Mouse (Mus musculus) hindbrain, postnatal 0 days (tissue): ENCODE data around the gene Tcf20. TPM values are rescaled to one million over a fixed set of nuclear protein-coding genes. Genes with fewer than 3 reads are reported as not detected.
"Not testable (repeated sequence)": the region's sequence is repeated elsewhere in the genome, so short reads cannot be mapped to it uniquely, and the experiment has no call there.

ENCODE experiments used
- ATAC-seq: fragments of 200-750 bp; cut with Nextera tagmentation; 2 replicates; pipeline ENCODE4 v1.8.0; 2017; ENCODE audit warnings: mild to moderate bottlenecking, moderate TSS enrichment, moderate library complexity
- DNase-seq: peaks from one replicate; pipeline ENCODE4 v3.0.0-alpha.2; 2015; ENCODE audit warnings: low spot score
- H3K27ac ChIP-seq: fragments of 300-500 bp; sonication (generic); 2 replicates; pipeline ENCODE4 v1.5.1; 2014; ENCODE audit warnings: mild to moderate bottlenecking
- H3K27me3 ChIP-seq: fragments of 300-500 bp; sonication (generic); 2 replicates; pipeline ENCODE4 v1.6.1; 2014; ENCODE audit warnings: low read length, mixed read lengths; ENCODE audit not compliant: insufficient read depth
- H3K36me3 ChIP-seq: fragments of 300-500 bp; sonication (generic); 2 replicates; pipeline ENCODE4 v1.6.1; 2014; ENCODE audit warnings: low read length, mixed read lengths; ENCODE audit not compliant: insufficient read depth
- H3K4me1 ChIP-seq: fragments of 300-500 bp; sonication (generic); 2 replicates; pipeline ENCODE4 v1.6.1; 2014; ENCODE audit warnings: antibody characterized with exemption, low read length, mixed read lengths; ENCODE audit not compliant: insufficient read depth
- H3K4me2 ChIP-seq: fragments of 300-500 bp; sonication (generic); 2 replicates; pipeline ENCODE4 v1.6.1; 2014; ENCODE audit warnings: low read depth, mild to moderate bottlenecking, low read length, moderate library complexity, mixed read lengths
- H3K4me3 ChIP-seq: fragments of 300-500 bp; sonication (generic); 2 replicates; pipeline ENCODE4 v1.5.1; 2014; ENCODE audit warnings: low read length
- H3K9ac ChIP-seq: fragments of 300-500 bp; sonication (generic); replicated peaks from 2 replicates; pipeline ENCODE4 v1.6.1; 2014; ENCODE audit warnings: mild to moderate bottlenecking, low read length, moderate library complexity, mixed read lengths
- H3K9me3 ChIP-seq: fragments of 300-500 bp; sonication (generic); 2 replicates; pipeline ENCODE4 v1.6.1; 2016; ENCODE audit warnings: low read length, mixed read lengths
- CTCF ChIP-seq: IDR thresholded peaks from 2 replicates; pipeline ENCODE4 v1.5.1; 2016; ENCODE audit warnings: antibody characterized with exemption, control low read depth, low read depth
- WGBS: fragments of 180-500 bp; shearing (Covaris S2); extraction: QIAGEN DNeasy Blood & Tissue Kit; methylation state at CpG from one replicate; pipeline ENCODE4 v1.1.7; 2014; 5-methylcytosine and 5-hydroxymethylcytosine counted together
- polyA plus RNA-seq: library from polyadenylated mRNA; unstranded; fragments of >200 nt; fragmentation: Nextera tagmentation; extraction: Ambion mirVana; gene quantifications from 2 replicates; pipeline ENCODE4 v1.2.1, GENCODE M21; 2015
- total RNA-seq: library from RNA; depleted of rRNA; stranded (reverse); fragments of >200 nt; gene quantifications from 2 replicates; pipeline ENCODE4 v1.2.3, GENCODE M21; 2014

The Tcf20 gene
- total and polyA plus RNA-seq, 2 experiments from 2014 or later: 8.6 to 98.3 TPM

DNA sequence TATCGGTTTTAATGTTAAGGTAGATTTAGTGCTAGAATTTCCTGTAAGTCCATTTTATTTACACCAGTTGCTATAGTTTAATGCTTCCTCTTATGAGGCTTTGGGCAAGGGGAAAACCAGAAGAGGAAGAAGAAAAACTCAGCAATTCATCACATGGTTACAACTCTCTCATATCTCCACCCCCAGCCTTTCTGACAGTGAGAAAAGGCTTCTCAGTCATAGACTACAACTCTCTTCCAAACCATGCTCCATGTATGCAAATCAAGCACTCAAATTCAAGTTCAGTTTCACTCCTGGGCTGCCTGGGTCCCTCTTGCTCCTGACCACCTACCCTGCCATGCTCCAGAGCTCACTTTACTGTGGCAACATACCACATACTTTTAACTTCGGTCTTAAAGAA, 99.2 kb downstream of the Tcf20 start:
- H3K9ac ChIP-seq: no peak overlapping the region
- H3K4me3 ChIP-seq: no peak overlapping the region
- H3K9me3 ChIP-seq: no peaks in the 10 kb centered on the region
- WGBS: 88% methylated on average over 2 of the region's 2 CpGs
- H3K36me3 ChIP-seq: no peaks in the 10 kb centered on the region
- no peak for TF ChIP-seq CTCF
- no peak for DNase-seq
- no peak overlapping the region for H3K27ac ChIP-seq
- no peaks in the 10 kb centered on the region for H3K27me3 ChIP-seq
- no peaks in the 10 kb centered on the region for H3K4me1 ChIP-seq
- ATAC-seq: no peak
- no peak overlapping the region for H3K4me2 ChIP-seq

GRCm38 (mm10) chr15:82877309-82877708, 110.4 kb downstream of the Tcf20 start:
- no peaks in the 10 kb centered on the region for H3K36me3 ChIP-seq
- no peaks in the 10 kb centered on the region for H3K9me3 ChIP-seq
- no peak overlapping the region for H3K27ac ChIP-seq
- no peak overlapping the region for H3K4me3 ChIP-seq
- TF ChIP-seq CTCF: no peak
- H3K9ac ChIP-seq: no peak overlapping the region
- H3K4me2 ChIP-seq: no peak overlapping the region
- ATAC-seq: no peak
- H3K27me3 ChIP-seq: no peaks in the 10 kb centered on the region
- no peaks in the 10 kb centered on the region for H3K4me1 ChIP-seq
- no peak for DNase-seq

GRCm38 (mm10) chr15:82876863-82877262, 110.8 kb downstream of the Tcf20 start:
- Histone ChIP-seq H3K4me3 (no peak overlapping the region), H3K27me3 (no peaks in the 10 kb centered on the region), H3K9me3 (no peaks in the 10 kb centered on the region), H3K4me2 (no peak overlapping the region), H3K36me3 (no peaks in the 10 kb centered on the region), H3K27ac (no peak overlapping the region), H3K9ac (no peak overlapping the region), H3K4me1 (no peaks in the 10 kb centered on the region)
- ATAC-seq (no peak), DNase-seq (no peak)
- 90% methylated on average over 2 of the region's 2 CpGs for WGBS
- no peak for TF ChIP-seq CTCF

DNA sequence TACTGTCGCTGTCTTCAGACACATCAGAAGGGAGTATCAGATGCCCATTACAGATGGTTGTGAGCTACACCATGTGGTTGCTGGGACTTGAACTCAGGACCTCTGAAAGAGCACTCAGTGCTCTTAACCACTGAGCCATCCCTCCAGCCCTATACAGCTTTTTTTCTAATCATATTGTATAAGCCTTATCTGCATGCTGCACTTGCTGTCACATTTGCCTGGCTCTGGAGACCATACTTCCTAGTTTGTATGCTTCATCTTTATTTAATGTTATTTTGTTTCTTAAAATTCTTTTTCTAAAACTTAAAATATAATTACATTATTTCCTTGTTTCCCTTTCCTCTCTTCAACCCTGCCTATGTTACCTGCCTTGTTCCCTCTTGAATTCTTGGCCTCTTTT, 115.6 kb downstream of the Tcf20 start:
- no peaks in the 10 kb centered on the region for H3K4me1 ChIP-seq
- H3K36me3 ChIP-seq: no peaks in the 10 kb centered on the region
- 89% methylated on average over 1 of the region's 1 CpGs for WGBS
- ATAC-seq (no peak), DNase-seq (no peak)
- no peaks in the 10 kb centered on the region for H3K9me3 ChIP-seq
- H3K4me3 ChIP-seq: no peak overlapping the region
- no peaks in the 10 kb centered on the region for H3K27me3 ChIP-seq
- no peak overlapping the region for H3K4me2 ChIP-seq
- no peak overlapping the region for H3K27ac ChIP-seq
- TF ChIP-seq CTCF: no peak
- no peak overlapping the region for H3K9ac ChIP-seq

DNA sequence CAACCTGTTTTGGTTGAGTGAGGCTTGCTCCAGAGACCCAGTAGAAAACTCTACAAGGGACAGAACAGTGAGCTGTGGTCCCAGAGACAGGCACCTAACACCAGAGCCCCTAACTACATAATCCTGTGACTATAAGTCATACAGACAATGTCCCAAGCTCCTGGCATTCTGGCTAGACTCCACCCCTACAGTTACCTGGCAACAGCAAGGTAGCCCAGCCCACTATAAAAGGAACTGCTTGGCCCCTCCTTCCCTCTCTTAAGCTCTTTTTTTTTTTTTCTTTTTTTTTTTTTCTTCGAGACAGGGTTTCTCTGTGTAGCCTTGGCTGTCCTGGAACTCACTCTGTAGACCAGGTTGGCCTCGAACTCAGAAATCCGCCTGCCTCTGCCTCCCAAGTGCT, 121.4 kb downstream of the Tcf20 start:
- WGBS: 95% methylated on average over 3 of the region's 3 CpGs
- H3K4me2 ChIP-seq, H3K27me3 ChIP-seq, H3K9me3 ChIP-seq, H3K4me3 ChIP-seq, H3K36me3 ChIP-seq, H3K27ac ChIP-seq, ATAC-seq, DNase-seq, H3K4me1 ChIP-seq, H3K9ac ChIP-seq: not testable (repeated sequence)

DNA sequence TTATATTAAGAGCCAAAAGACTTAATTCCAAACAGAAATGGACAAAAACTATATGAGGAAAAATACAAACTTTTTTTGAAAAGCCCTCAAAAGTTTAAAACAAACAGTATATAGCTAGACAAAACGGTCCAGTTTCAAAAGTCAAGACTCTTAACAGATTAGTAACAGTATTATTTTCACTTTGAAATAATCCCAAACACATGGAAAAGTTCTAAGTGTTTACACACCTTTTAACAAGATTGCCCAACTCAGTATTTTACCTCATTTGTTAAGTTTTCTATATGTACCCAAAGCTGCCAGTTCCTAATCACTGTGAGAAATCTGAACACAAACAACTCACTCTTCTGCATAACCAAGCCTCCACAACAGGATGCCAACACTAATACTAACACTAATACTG, 124.0 kb downstream of the Tcf20 start:
- 93% methylated on average over 1 of the region's 1 CpGs for WGBS
- Histone ChIP-seq H3K4me2 (no peak overlapping the region), H3K9ac (no peak overlapping the region), H3K27ac (no peak overlapping the region), H3K27me3 (no peaks in the 10 kb centered on the region), H3K4me3 (no peak overlapping the region), H3K4me1 (no peaks in the 10 kb centered on the region), H3K36me3 (no peaks in the 10 kb centered on the region), H3K9me3 (no peaks in the 10 kb centered on the region)
- no peak for TF ChIP-seq CTCF
- ATAC-seq (no peak), DNase-seq (no peak)

- no peak for TF ChIP-seq CTCF
- Histone ChIP-seq H3K27me3 (no peaks in the 10 kb centered on the region), H3K4me1 (peaks cover 7% of the 10 kb centered on the region), H3K4me2 (no peak overlapping the region), H3K27ac (peak overlapping the region; percentile 65), H3K4me3 (no peak overlapping the region), H3K9me3 (no peaks in the 10 kb centered on the region), H3K9ac (no peak overlapping the region), H3K36me3 (peaks cover 34% of the 10 kb centered on the region)
- ATAC-seq (no peak), DNase-seq (peak; percentile 33)
- WGBS: 22% methylated on average over 11 of the region's 11 CpGs
Measured at GRCm38 (mm10) chr15:82856652-82857378, 130.9 kb downstream of the Tcf20 start.
